Mouse (Mus musculus): ENCODE measurements at regions not wholly inside any gene's neighbourhood (a gene's known extent, or its start where the extent isn't known, plus 50 kb on each side); places are given as distances from the start of the nearest gene placed in this dataset.

GRCm38 (mm10) chr3:10697698-10698452 is 362.4 kb upstream of the Gm38303 start:
- DNase-seq (ENCODE audit: low spot score): no peak
- 85% methylated on average over 7 of the region's 7 CpGs for WGBS
- H3K9me3 ChIP-seq: no peaks in the 10 kb centered on the region
- no peaks in the 10 kb centered on the region for H3K27me3 ChIP-seq (ENCODE audit: insufficient read depth, poor library complexity, severe bottlenecking)
- H3K36me3 ChIP-seq: no peaks in the 10 kb centered on the region
- no peaks in the 10 kb centered on the region for H3K4me1 ChIP-seq (replicated peaks)
- H3K4me3 ChIP-seq: no peak overlapping the region
- no peak overlapping the region for H3K27ac ChIP-seq

GRCm38 (mm10) chr3:10685501-10685951 is 350.0 kb upstream of the Gm38303 start:
- Histone ChIP-seq H3K4me1 (replicated peaks) (no peaks in the 10 kb centered on the region), H3K9me3 (no peaks in the 10 kb centered on the region), H3K27me3 (ENCODE audit: insufficient read depth, poor library complexity, severe bottlenecking) (no peaks in the 10 kb centered on the region), H3K27ac (no peak overlapping the region), H3K4me3 (no peak overlapping the region), H3K36me3 (no peaks in the 10 kb centered on the region)
- 67% methylated on average over 4 of the region's 4 CpGs for WGBS
- no peak for DNase-seq (ENCODE audit: low spot score)

GRCm38 (mm10) chr3:10684885-10685500 is 349.5 kb upstream of the Gm38303 start:
- Histone ChIP-seq H3K36me3 (no peaks in the 10 kb centered on the region), H3K4me3 (no peak overlapping the region), H3K4me1 (replicated peaks) (no peaks in the 10 kb centered on the region), H3K27me3 (ENCODE audit: insufficient read depth, poor library complexity, severe bottlenecking) (no peaks in the 10 kb centered on the region), H3K9me3 (no peaks in the 10 kb centered on the region), H3K27ac (no peak overlapping the region)
- peak; percentile 28 for DNase-seq (ENCODE audit: low spot score)
- WGBS: 62% methylated on average over 6 of the region's 6 CpGs

GRCm38 (mm10) chr3:10681938-10682337 is 346.5 kb upstream of the Gm38303 start:
- Histone ChIP-seq H3K36me3 (no peaks in the 10 kb centered on the region), H3K9me3 (no peaks in the 10 kb centered on the region), H3K4me3 (no peak overlapping the region), H3K27ac (no peak overlapping the region), H3K27me3 (ENCODE audit: insufficient read depth, poor library complexity, severe bottlenecking) (no peaks in the 10 kb centered on the region), H3K4me1 (replicated peaks) (no peaks in the 10 kb centered on the region)
- DNase-seq (ENCODE audit: low spot score): no peak

- H3K27me3 ChIP-seq (ENCODE audit: insufficient read depth, poor library complexity, severe bottlenecking): no peaks in the 10 kb centered on the region
- WGBS: 79% methylated on average over 3 of the region's 3 CpGs
- H3K36me3 ChIP-seq: no peaks in the 10 kb centered on the region
- DNase-seq (ENCODE audit: low spot score): no peak
- no peaks in the 10 kb centered on the region for H3K4me1 ChIP-seq (replicated peaks)
- H3K27ac ChIP-seq: no peak overlapping the region
- H3K4me3 ChIP-seq: no peak overlapping the region
- no peaks in the 10 kb centered on the region for H3K9me3 ChIP-seq
Measured at GRCm38 (mm10) chr3:10647975-10648511, 312.6 kb upstream of the Gm38303 start.

Measured in hindbrain, embryonic 10.5 days (tissue).